Mouse (Mus musculus) brain, adult 2 months (tissue): ENCODE data around the gene Grid1.

Source experiments
- DNase-seq: peaks from one replicate; pipeline ENCODE4 v3.0.0; 2011; ENCODE audit warnings: low read depth, low spot score

The Grid1 gene

DNA sequence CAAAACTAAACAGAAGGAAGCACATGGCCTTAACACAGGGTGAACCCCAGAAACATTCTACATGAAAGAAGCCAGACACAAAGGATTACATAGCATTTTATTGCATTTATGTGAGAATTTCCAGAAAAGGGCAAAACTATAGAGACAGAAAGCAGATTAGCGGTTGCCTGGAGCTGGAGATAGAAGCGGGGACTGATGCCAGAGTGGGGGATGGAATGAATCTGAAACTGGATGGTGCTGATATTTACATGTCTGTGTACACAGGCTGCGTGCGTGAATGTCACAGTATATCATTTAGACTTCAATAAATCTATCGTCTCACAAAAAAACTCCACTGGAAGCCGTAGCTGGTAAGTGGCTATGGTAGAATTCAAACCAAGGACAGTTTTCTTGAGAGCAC, 96.4 kb downstream of the Grid1 start:
- no peak for DNase-seq

DNA sequence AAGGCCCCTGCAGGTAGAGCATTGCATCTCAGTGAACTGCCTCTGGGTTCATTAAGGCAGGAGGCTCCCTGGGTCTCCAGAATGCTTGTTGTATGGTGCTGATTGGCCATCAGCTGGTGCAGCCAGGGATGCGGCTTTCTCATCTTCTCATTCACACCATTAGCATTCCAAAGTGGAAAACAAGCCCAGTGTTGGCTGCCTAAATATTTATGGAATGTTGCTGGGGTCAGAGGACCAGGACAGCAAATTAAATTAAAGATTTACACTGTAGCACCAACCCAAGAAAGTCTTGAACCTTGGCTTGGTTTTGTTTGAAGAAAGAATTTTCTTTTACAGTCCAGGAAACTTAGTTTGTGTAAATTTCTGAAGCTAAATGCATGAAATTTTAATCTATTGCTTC, 97.2 kb downstream of the Grid1 start:
- no peak for DNase-seq

DNA sequence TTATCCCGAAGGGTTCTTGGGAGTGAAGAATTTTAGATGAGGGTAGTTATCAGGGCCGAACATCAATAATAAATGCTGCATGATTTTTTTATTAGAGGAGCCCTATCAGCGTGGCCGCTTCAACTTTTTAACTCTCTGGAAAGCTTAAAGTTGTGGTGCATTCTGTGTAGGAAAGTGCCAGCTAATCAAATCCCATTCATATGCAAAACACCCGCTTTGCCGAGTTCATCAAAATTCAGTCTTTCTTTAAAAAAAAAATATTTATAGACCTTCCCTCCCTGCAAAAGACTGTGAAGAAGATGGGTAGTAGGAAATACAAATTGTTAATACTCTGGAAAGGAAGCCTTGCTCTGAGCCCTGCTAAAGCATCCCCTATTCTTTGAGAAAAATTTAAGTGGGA, 99.3 kb downstream of the Grid1 start:
- no peak for DNase-seq

DNA sequence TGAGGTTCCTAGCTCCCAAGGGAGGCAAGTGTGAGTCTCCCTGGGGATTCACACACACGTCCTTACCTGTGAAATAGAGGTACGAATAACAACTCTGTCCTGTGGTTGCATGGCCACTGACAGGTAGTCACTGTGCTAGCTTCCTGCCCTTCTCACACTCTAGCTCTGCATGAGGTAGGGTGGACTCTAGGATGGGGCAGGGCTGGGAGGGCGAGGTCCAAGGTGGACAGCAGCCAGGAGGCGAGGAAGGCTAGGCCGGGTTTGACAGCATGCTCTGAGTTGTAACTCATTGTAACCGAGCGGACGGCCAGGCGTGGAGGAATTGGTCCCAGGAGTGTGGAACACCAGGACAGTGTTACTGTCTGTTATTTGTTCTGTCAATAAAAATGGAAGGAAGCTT, 101.4 kb downstream of the Grid1 start:
- no peak for DNase-seq

DNA sequence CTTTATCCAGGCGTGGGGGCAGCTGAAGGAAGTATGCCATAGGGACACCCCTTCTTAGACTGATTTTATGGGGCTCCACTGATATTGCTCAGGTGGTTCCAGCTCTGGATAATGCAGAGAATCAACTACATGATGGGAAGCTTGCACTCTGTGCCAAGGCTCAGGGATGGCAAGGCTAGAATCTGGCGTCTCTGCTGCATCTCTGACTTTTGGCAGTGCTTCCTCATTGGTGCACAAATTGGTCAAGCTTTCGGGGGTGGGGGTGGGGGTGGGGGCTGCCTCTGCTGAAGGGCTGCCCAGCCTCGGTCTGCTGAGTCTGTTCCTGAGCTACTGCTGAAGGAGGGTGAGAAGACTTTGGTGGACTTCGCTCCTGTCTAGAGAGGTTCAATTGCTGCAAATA, 105.1 kb downstream of the Grid1 start:
- DNase-seq, result no peak

DNA sequence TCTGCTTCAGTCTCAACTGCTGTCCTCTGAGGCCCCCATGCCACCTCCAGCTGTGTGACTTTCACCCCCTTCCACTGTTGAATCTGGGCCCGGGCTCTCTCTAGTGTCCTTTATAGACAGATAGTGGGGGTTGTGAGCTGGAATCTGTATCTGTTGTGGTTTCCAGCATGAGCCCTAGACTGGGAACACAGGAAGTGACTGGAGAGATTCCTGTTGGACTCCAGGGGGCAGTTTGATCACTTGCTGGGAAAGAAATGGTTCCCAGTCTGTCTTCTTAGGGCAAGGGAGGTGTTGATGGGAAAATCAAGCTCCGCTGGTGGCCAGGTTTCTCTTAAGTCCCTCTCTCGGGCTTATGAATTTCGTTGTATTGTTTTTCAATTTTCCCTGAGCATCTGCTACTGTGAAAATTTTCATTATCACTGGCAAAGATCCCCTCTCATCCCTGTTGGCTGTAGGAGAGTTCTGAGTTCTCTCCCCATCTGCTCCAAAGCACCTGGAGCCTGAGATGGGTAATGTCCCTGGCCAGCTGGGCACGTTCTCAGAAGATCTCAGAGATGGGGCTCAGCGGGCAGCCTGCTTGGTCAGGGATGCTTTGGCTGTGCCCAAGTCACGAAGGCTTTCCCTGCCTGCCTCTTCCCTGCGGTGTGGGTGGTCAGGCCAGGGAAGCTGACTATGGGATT, 110.3 kb downstream of the Grid1 start:
- DNase-seq, result peak; percentile 56

DNA sequence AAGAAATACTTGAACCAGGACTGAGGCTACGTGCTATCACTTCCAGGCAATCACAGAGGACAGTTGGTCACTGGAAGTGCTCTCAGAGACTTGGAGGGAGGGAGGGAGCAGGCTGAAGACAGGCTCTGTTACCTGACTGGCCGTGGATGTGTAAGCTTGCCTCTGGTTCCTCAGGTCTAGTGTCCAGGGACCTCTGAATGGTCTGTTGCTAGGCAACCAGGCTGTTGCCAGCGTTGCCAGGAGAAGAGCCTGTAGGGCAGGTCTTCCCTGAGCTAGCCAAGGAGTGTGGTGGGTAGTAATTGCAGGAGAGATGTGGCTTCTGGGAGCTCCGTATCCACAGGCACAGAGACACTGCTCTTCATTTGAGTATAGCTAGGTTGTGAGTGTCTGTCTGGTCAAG, 113.3 kb downstream of the Grid1 start:
- DNase-seq, result peak; percentile 26

DNA sequence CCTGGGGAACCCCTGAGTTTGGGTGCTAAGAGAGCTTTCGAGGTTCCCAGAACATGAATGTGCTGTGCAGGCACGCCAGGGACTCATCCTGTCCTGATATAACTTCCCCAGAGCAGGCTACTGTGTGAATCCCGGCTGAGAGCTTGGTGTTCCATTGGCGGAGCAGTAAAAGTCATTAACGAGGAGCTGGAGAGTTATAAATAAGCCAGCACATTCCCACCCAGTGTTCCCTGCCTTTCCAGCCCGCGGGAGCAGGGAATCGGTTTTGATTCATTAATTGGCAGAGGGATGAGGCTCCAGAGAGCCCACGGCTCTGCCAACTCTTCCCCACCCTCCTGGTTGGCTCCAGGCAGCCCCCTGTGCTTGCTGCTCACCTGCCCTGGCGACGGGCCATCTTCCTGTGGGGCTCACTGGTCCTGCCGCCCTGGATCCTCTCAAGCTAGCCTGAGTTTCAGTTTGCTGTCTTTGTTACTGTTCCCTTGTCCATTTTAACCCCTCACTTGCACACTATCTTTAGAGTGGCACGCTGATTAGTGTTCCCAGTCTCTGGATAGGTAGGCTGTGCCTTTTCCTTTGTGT, 116.4 kb downstream of the Grid1 start:
- peak; percentile 70 for DNase-seq

DNA sequence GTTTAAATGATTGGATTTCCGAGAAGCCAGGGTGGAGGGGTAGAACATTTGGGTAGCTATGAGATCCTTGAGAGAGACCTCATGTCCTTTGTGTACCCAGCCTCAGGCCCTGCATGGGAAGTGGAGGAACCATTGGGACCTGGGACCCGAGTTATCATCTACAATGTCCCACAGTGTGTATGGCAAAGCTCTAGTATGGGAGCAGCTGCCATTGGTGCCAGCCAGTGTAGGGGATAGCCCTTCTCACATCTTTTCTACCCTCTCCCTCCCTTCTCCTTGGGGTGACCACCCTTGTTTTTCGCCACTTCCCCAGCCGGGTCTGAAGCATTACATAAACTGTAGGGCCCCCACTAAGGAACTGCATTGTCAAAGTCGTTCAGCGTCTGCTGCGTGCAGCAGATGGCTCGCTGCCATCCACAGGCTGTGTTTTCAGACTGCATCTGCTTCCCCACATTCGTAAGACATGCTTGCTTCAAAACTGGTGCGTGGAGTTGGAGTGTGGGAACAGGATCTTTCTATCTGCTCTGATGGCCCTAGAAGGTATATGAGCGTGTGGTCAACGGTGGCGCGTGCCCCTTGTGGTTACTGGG, 124.6 kb downstream of the Grid1 start:
- DNase-seq, result peak; percentile 78

DNA sequence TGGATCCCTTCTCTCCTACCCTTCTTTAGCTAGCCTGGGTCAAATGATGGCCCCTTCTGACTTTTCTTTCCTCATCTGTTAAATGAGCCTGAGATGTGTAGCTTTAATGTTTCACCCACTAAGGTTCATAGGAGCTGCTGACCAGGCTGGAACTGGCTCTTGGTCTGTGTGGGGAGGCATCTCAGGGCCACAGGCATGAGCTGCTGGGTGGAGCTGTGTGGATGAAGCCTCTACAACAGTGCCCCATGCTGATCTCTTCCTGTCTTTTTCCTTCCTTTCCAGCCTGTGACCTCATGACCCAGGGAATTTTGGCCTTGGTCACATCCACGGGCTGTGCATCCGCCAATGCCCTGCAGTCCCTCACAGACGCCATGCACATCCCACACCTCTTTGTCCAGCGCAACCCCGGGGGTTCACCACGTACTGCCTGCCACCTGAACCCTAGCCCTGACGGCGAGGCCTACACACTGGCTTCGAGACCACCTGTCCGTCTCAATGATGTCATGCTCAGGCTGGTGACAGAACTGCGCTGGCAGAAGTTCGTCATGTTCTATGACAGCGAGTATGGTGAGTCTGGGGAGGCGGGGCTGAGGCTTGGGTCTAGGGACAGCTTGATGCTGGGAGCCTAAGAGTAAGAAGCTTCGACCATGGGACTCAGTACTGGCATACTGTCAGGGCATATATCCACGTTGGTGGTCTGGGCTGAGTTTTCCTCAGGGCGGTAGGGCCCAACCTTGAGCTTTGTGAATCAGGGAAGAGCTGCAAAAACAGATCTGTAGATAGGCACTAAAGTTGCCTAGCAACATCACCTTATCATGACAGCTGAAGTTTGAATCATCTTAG, 125.8 kb downstream of the Grid1 start:
- peak; percentile 33 for DNase-seq

DNA sequence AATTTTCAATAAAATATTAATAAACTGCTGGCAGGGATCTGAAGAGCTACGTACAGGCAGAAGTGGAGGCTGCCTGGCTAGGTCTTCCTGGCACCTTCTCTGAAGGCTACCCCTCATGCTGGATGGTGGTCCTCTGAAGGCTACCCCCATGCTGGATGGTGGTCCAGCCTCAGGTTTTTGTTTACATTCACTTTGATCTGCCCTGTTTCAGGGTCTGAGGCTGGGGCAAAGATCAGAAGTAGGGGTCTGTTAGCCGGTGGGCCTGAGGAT, 126.3 kb downstream of the Grid1 start:
- no peak for DNase-seq

DNA sequence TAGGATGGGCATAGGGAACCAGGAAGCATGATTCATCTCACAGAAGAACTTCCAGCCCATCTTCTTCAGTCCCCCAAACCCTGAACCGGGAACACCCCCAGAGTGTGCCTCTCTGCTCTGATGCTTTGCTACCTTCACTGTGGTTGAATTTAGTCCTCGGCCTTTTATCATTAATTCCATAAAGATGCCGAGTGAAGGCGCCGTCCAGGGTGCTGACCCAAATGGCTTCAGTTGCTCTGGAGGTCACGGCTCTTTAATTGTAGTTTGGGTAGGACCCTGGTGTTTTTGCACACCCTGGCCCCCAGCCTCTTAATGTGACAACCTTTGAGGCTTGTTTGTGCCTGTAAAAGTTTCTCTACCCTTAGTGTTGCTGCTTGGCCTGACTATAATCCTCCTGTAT, 128.3 kb downstream of the Grid1 start:
- DNase-seq, result no peak

DNA sequence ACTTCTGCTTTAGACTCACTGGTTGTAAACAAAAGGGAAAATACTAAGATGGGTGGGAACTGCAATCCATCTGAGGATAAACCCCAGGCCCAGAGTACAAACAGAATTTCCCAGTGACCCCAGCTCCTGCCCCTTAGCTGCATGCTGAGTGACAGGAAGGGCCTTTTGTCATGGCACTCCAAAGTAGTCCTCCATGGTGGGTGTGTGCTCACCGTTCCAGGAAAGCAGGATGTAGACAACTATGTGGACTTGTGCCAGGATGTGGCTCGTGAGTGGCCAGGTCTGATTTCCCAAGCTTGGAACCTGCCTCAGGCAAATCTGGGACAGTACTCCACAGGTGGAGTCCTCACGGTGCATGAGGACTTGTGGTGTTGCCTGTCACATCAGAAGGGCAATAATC, 132.4 kb downstream of the Grid1 start:
- no peak for DNase-seq

DNA sequence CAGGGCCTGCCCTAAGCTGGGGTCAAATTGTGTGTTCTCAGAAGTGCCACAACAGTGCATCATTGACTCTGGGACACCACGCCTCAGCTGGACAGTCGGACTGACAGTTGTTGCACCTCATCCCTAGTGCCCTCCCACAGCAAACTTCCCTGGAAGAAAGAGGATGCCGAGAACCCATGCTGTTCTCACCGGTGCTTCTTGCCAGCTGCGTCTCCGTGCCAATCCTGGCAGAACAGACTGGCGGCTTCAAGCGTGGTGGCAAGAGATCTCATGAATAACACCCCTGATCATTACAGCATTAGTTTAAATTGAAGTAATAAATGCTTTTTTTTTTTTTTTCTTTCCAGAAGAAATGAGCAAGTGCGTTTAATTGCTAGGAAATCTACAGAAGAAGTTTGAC, 133.7 kb downstream of the Grid1 start:
- peak; percentile 50 for DNase-seq

DNA sequence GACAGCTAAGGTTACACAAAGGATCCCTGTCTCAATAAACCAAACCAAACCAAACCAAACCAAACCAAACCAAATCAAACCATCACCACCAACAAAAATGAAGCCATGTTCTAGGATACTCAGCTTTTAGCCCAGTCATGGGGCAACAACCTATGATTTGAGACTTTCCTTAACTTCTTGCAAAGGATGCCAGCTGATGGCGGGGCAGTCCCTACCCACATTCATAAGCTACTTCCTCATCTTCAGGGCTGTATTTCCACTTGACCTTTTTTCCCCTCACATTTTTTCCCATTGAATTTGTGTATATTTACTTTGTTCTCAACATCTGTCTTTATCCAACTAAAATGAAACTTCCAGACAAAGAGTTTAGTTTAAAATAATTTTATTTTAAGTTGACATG, 135.8 kb downstream of the Grid1 start:
- no peak for DNase-seq

DNA sequence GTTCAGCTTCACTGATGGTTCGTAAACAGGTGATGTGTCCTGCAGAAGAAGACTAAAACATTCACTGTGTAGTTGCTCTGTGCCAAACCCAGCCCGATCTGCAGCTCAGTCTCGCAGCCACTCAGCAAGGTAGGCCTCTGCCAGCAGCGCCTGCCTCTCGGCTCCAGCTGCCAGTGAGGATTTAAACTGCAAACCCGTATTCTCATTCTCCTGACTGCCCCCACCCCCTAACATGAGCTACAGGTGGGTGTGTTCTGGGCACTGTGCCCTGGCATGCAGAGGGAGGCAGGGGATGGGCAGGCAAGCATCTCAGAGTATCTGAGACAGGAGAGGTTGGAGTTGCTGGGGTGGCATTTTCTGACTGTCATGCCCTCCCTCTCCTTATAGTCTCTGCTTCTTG, 140.3 kb downstream of the Grid1 start:
- DNase-seq, result peak; percentile 82

DNA sequence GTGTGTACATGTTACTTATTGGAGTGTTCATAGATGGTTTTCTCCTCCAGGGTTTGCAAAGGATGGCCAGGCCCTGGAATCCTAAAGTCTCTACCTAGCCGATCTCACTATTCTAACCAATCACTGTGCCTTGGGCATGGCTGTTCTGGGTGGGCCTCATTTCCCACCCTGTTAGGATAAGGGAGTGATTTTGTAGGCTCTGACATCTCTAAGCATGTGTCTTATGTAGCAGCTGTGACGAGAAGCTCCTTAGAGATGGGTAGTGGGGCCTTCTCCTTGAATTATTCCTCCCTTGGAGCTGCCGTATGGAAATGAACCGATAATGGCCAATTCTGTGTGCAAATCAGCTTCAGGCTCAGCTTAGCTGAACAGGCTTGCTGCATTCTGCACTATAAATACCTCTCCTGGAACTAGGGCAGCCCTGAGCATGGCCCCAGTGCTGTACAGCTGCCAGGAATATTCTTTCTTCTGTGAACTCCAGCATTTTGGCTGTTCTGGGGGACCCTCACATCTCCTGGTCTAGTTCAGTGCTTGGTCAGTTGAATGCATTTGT, 143.8 kb downstream of the Grid1 start:
- peak; percentile 61 for DNase-seq

DNA sequence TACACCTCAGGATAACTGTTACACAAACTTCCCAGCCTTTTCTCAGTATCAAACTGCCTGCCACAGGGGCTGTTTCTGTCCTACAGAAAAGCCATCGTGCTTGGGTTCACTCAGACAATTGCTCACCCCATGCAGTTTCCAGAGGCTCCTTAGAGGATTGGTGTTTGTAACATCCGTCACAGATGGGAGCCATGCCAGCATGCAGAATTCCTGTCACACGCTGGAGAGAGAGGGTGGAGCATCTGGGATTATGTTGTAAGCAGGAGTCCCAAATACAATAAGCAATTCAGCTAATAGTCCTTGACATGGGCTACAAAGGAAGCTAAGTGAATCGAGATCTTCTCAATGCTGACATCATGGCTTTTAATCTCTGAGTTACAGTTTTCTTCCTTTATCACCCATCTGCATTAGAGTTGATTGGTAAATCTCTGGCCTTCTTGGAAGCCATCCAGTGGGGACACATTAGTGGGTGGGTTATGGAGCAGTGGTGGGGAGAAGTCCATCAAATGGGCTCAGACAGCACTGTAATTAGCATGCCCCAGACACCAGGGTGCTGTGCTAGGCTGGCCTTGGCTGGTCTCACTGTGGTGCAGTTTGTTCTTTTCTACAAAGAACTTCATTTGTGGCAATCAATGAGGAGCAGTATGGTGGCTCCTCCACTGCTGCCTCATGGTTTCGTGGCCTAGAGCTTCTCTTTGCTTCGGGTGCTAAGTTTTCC, 149.4 kb downstream of the Grid1 start:
- DNase-seq, result peak; percentile 63

DNA sequence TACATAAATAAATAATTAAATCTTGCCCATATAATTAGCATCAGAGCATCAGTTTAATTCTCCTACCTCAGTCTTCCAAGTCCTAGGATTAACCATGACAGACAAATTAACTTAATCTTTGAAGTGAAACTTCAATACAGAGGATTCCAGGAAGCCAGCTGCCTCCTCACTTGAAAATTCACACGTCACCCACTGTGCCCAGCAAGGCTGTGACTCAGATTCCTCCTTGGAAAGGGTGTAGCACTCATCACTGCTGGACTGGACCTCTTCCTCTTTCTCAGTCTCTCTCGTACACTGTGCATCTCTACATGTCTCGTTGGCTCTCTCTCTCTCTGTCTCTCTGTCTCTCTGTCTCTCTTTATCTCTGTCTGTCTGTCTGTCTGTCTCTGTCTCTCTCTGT, 153.0 kb downstream of the Grid1 start:
- DNase-seq, result peak; percentile 74

DNA sequence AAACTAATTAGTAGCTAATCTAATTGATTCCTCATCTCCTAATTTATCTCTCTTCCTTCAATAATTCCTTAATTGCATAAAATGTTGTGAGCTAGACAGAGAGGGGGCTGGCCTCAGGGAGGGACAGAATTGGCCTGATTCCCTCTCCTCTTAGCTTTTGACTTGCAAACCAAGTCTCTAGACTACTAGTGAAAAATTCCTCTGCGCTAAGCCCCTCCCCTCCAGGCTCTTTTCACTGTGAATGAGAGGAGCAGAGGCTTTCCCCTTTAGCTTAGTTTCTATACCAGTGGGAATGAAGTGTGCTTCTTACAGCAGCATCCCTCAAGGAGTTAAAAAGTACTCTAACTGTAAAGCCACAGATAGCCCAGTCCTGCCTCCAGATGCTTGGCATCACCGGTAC, 160.8 kb downstream of the Grid1 start:
- DNase-seq, result no peak

DNA sequence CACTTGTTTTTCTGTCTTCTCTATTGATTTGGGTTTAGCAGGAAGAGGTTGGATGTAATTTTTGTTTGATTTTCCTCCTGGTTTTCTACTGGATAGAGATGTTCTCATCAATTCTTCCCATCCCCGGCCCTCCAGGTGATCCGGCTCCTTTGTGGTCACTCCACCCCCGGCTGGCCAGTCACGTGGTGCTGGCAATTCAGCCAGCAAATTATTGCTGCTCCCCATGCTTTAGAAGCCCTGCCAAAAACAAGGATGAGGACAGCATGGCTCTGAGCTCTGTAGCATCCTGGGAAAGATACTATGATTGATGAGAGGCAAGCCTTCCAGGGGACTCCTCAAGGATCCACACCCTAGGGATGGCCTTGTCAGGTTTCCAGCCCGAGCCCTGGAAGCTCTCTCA, 169.2 kb downstream of the Grid1 start:
- no peak for DNase-seq

DNA sequence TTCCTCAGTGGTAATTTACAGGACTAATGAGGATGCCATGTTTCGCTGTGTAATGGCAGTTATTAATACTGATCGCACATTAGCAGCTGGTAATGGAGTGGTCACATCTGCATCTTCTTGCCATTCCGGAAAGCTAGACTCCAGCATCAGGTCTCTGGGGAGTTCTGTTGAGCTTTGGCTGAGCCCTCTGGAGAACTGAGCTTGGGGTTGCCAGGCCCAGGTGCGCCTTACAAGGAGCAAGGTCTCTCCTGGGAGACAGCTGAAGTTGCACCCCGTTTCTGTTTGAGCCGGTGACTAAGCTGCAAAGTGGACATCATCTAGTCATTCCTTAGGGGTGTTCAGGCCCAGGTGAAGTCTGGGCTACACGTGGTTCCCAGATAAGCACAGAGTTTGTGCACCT, 186.8 kb downstream of the Grid1 start:
- DNase-seq, result no peak
